Mouse (Mus musculus): ENCODE data around the gene Crxos. TPM values are rescaled to one million over a fixed set of nuclear protein-coding genes. Genes with fewer than 3 reads are reported as not detected.

The Crxos gene
- not detected in 2 replicates for polyA plus RNA-seq (2014; fragmentation: Nextera tagmentation; extraction: Ambion mirVana)

- Histone ChIP-seq H3K4me3 (ENCODE audit: low read length) (no peak within 1 kb of the TSS), H3K4me2 (replicated peaks; ENCODE audit: low read depth, low read length) (no peak within 1 kb of the TSS), H3K4me1 (ENCODE audit: control insufficient read depth, insufficient read depth, low read length) (no peaks in the 10 kb centered on the region), H3K27ac (ENCODE audit: low read depth, low read length) (no peak within 1 kb of the TSS), H3K9ac (ENCODE audit: low read depth, low read length) (no peak within 1 kb of the TSS), H3K27me3 (ENCODE audit: control insufficient read depth, insufficient read depth, low read length) (no peaks in the 10 kb centered on the region), H3K9me3 (ENCODE audit: control insufficient read depth, low read length) (no peaks in the 10 kb centered on the region; the same call in 1 of the 2 replicates), H3K36me3 (ENCODE audit: control insufficient read depth, insufficient read depth, low read length) (no peaks in the 10 kb centered on the region)
- no peak for ATAC-seq (ENCODE audit: low FRiP score, low TSS enrichment)
- 89% methylated on average over 2 of the region's 2 CpGs for WGBS
These were observed at the start of gene Crxos for GRCm38 (mm10) chr7:15882317-15882716. TSS of gene Crxos (plus strand) at chr7:15882617.

GRCm38 (mm10) chr7:15839578-15839977 is 42.8 kb upstream of the Crxos start, which contains the start of gene Obox6:
TSS of gene Obox6 (minus strand) at chr7:15839678.
- H3K27ac ChIP-seq (ENCODE audit: low read depth, low read length), result no peak within 1 kb of the TSS
- H3K36me3 ChIP-seq (ENCODE audit: control insufficient read depth, insufficient read depth, low read length), result no peaks in the 10 kb centered on the region
- no peaks in the 10 kb centered on the region for H3K4me1 ChIP-seq (ENCODE audit: control insufficient read depth, insufficient read depth, low read length)
- peaks cover 6% of the 10 kb centered on the region; the same call in 1 of the 2 replicates for H3K9me3 ChIP-seq (ENCODE audit: control insufficient read depth, low read length)
- H3K27me3 ChIP-seq (ENCODE audit: control insufficient read depth, insufficient read depth, low read length), result no peaks in the 10 kb centered on the region
- no peak within 1 kb of the TSS for H3K4me2 ChIP-seq (replicated peaks; ENCODE audit: low read depth, low read length)
- WGBS, result 87% methylated on average over 3 of the region's 3 CpGs
- H3K4me3 ChIP-seq (ENCODE audit: low read length), result no peak within 1 kb of the TSS
- no peak for ATAC-seq (ENCODE audit: low FRiP score, low TSS enrichment)
- H3K9ac ChIP-seq (ENCODE audit: low read depth, low read length), result no peak within 1 kb of the TSS

- no peaks in the 10 kb centered on the region for H3K9me3 ChIP-seq (ENCODE audit: control insufficient read depth, low read length)
- H3K9ac ChIP-seq (ENCODE audit: low read depth, low read length), result no peak overlapping the region
- no peak overlapping the region for H3K4me3 ChIP-seq (ENCODE audit: low read length)
- ATAC-seq (ENCODE audit: low FRiP score, low TSS enrichment), result no peak
- no peak overlapping the region for H3K4me2 ChIP-seq (replicated peaks; ENCODE audit: low read depth, low read length)
- no peak overlapping the region for H3K27ac ChIP-seq (ENCODE audit: low read depth, low read length)
- H3K4me1 ChIP-seq (ENCODE audit: control insufficient read depth, insufficient read depth, low read length), result no peaks in the 10 kb centered on the region
- no peaks in the 10 kb centered on the region for H3K27me3 ChIP-seq (ENCODE audit: control insufficient read depth, insufficient read depth, low read length)
- H3K36me3 ChIP-seq (ENCODE audit: control insufficient read depth, insufficient read depth, low read length), result no peaks in the 10 kb centered on the region
- WGBS, result 41% methylated on average over 2 of the region's 2 CpGs
These were observed 22.8 kb upstream of the Crxos start for GRCm38 (mm10) chr7:15859657-15860056.

GRCm38 (mm10) chr7:15864104-15864503 is 18.3 kb upstream of the Crxos start:
- no peak for ATAC-seq (ENCODE audit: low FRiP score, low TSS enrichment)
- H3K27ac ChIP-seq (ENCODE audit: low read depth, low read length), result no peak overlapping the region
- H3K4me1 ChIP-seq (ENCODE audit: control insufficient read depth, insufficient read depth, low read length), result no peaks in the 10 kb centered on the region
- 81% methylated on average over 4 of the region's 4 CpGs for WGBS
- H3K27me3 ChIP-seq (ENCODE audit: control insufficient read depth, insufficient read depth, low read length), result no peaks in the 10 kb centered on the region
- no peaks in the 10 kb centered on the region for H3K36me3 ChIP-seq (ENCODE audit: control insufficient read depth, insufficient read depth, low read length)
- no peaks in the 10 kb centered on the region for H3K9me3 ChIP-seq (ENCODE audit: control insufficient read depth, low read length)
- no peak overlapping the region for H3K4me3 ChIP-seq (ENCODE audit: low read length)
- no peak overlapping the region for H3K9ac ChIP-seq (ENCODE audit: low read depth, low read length)
- H3K4me2 ChIP-seq (replicated peaks; ENCODE audit: low read depth, low read length), result no peak overlapping the region

- Histone ChIP-seq H3K4me2 (replicated peaks; ENCODE audit: low read depth, low read length) (no peak within 1 kb of the TSS), H3K36me3 (ENCODE audit: control insufficient read depth, insufficient read depth, low read length) (no peaks in the 10 kb centered on the region), H3K9me3 (ENCODE audit: control insufficient read depth, low read length) (no peaks in the 10 kb centered on the region; the same call in 1 of the 2 replicates), H3K27me3 (ENCODE audit: control insufficient read depth, insufficient read depth, low read length) (no peaks in the 10 kb centered on the region), H3K9ac (ENCODE audit: low read depth, low read length) (no peak within 1 kb of the TSS), H3K4me1 (ENCODE audit: control insufficient read depth, insufficient read depth, low read length) (no peaks in the 10 kb centered on the region), H3K27ac (ENCODE audit: low read depth, low read length) (no peak within 1 kb of the TSS), H3K4me3 (ENCODE audit: low read length) (no peak within 1 kb of the TSS)
- WGBS, result 47% methylated on average over 4 of the region's 4 CpGs
- ATAC-seq (ENCODE audit: low FRiP score, low TSS enrichment), result no peak
These were observed 2.7 kb upstream of the Crxos start, which contains the start of gene Crx for GRCm38 (mm10) chr7:15879756-15880155. TSS of gene Crx (minus strand) at chr7:15879968.

GRCm38 (mm10) chr7:15881388-15881787 is 1.0 kb upstream of the Crxos start:
- H3K4me3 ChIP-seq (ENCODE audit: low read length), result no peak overlapping the region
- no peak overlapping the region for H3K4me2 ChIP-seq (replicated peaks; ENCODE audit: low read depth, low read length)
- no peaks in the 10 kb centered on the region for H3K36me3 ChIP-seq (ENCODE audit: control insufficient read depth, insufficient read depth, low read length)
- H3K27ac ChIP-seq (ENCODE audit: low read depth, low read length), result no peak overlapping the region
- 32% methylated on average over 7 of the region's 7 CpGs for WGBS
- no peaks in the 10 kb centered on the region for H3K27me3 ChIP-seq (ENCODE audit: control insufficient read depth, insufficient read depth, low read length)
- H3K9ac ChIP-seq (ENCODE audit: low read depth, low read length), result no peak overlapping the region
- no peaks in the 10 kb centered on the region; the same call in 1 of the 2 replicates for H3K9me3 ChIP-seq (ENCODE audit: control insufficient read depth, low read length)
- ATAC-seq (ENCODE audit: low FRiP score, low TSS enrichment), result no peak
- no peaks in the 10 kb centered on the region for H3K4me1 ChIP-seq (ENCODE audit: control insufficient read depth, insufficient read depth, low read length)

GRCm38 (mm10) chr7:15881831-15882230 is 586 bp upstream of the Crxos start:
- no peaks in the 10 kb centered on the region for H3K27me3 ChIP-seq (ENCODE audit: control insufficient read depth, insufficient read depth, low read length)
- H3K27ac ChIP-seq (ENCODE audit: low read depth, low read length), result no peak overlapping the region
- H3K9me3 ChIP-seq (ENCODE audit: control insufficient read depth, low read length), result no peaks in the 10 kb centered on the region; the same call in 1 of the 2 replicates
- no peak overlapping the region for H3K4me2 ChIP-seq (replicated peaks; ENCODE audit: low read depth, low read length)
- WGBS, result 68% methylated on average over 3 of the region's 3 CpGs
- ATAC-seq (ENCODE audit: low FRiP score, low TSS enrichment), result no peak
- no peaks in the 10 kb centered on the region for H3K4me1 ChIP-seq (ENCODE audit: control insufficient read depth, insufficient read depth, low read length)
- H3K9ac ChIP-seq (ENCODE audit: low read depth, low read length), result no peak overlapping the region
- no peaks in the 10 kb centered on the region for H3K36me3 ChIP-seq (ENCODE audit: control insufficient read depth, insufficient read depth, low read length)
- H3K4me3 ChIP-seq (ENCODE audit: low read length), result no peak overlapping the region

GRCm38 (mm10) chr7:15884127-15884526 is 1.7 kb downstream of the Crxos start:
- 80% methylated on average over 2 of the region's 2 CpGs for WGBS
- H3K4me2 ChIP-seq (replicated peaks; ENCODE audit: low read depth, low read length), result no peak overlapping the region
- no peak for ATAC-seq (ENCODE audit: low FRiP score, low TSS enrichment)
- no peak overlapping the region for H3K27ac ChIP-seq (ENCODE audit: low read depth, low read length)
- no peaks in the 10 kb centered on the region for H3K36me3 ChIP-seq (ENCODE audit: control insufficient read depth, insufficient read depth, low read length)
- H3K4me3 ChIP-seq (ENCODE audit: low read length), result no peak overlapping the region
- H3K4me1 ChIP-seq (ENCODE audit: control insufficient read depth, insufficient read depth, low read length), result no peaks in the 10 kb centered on the region
- H3K9ac ChIP-seq (ENCODE audit: low read depth, low read length), result no peak overlapping the region
- no peaks in the 10 kb centered on the region for H3K9me3 ChIP-seq (ENCODE audit: control insufficient read depth, low read length)
- no peaks in the 10 kb centered on the region for H3K27me3 ChIP-seq (ENCODE audit: control insufficient read depth, insufficient read depth, low read length)

GRCm38 (mm10) chr7:15894251-15894650 is 11.8 kb downstream of the Crxos start:
- no peaks in the 10 kb centered on the region for H3K27me3 ChIP-seq (ENCODE audit: control insufficient read depth, insufficient read depth, low read length)
- H3K27ac ChIP-seq (ENCODE audit: low read depth, low read length), result no peak overlapping the region
- WGBS, result 74% methylated on average over 1 of the region's 1 CpGs
- ATAC-seq (ENCODE audit: low FRiP score, low TSS enrichment), result no peak
- no peak overlapping the region for H3K9ac ChIP-seq (ENCODE audit: low read depth, low read length)
- no peaks in the 10 kb centered on the region for H3K4me1 ChIP-seq (ENCODE audit: control insufficient read depth, insufficient read depth, low read length)
- no peaks in the 10 kb centered on the region for H3K9me3 ChIP-seq (ENCODE audit: control insufficient read depth, low read length)
- H3K4me2 ChIP-seq (replicated peaks; ENCODE audit: low read depth, low read length), result no peak overlapping the region
- no peak overlapping the region for H3K4me3 ChIP-seq (ENCODE audit: low read length)
- H3K36me3 ChIP-seq (ENCODE audit: control insufficient read depth, insufficient read depth, low read length), result no peaks in the 10 kb centered on the region
